Mouse (Mus musculus) gastrocnemius, postnatal 4 days (tissue): ENCODE results near the gene Rdh16f2. TPM values are rescaled to one million over a fixed set of nuclear protein-coding genes. Genes with fewer than 3 reads are reported as not detected.

Source experiments
- total RNA-seq, 2 experiments: library from RNA; stranded (reverse); gene quantifications; 2 replicates each; pipeline ENCODE4 v1.2.3; 2021

Rdh16f2 gene
- total RNA-seq, 2 experiments from 2014 or later: not detected

Other genes with a start within 250 kb of the Rdh16f2 start
- gene Lrp1, start 245.3 kb upstream of the Rdh16f2 start, total RNA-seq: 100 to 1,000 TPM; 184 to 193 TPM
- gene Stat6, start 223.5 kb upstream of the Rdh16f2 start, total RNA-seq: 10 to 100 TPM; 25.9 to 27.0 TPM
- gene Nemp1, start 199.6 kb upstream of the Rdh16f2 start, total RNA-seq: 1 to 10 TPM; 6.0 to 7.3 TPM
- 10 to 100 TPM; 14.5 to 14.8 TPM for gene Nab2, start 197.9 kb upstream of the Rdh16f2 start, total RNA-seq
- gene Myo1a, start 161.3 kb upstream of the Rdh16f2 start, total RNA-seq: 1 to 10 TPM in 1 of 2 experiments, under 1 TPM in 1; 0.29 to 1.0 TPM
- gene Tac2, start 142.0 kb upstream of the Rdh16f2 start, total RNA-seq: under 1 TPM in 1 of 2 experiments, not detected in 1; 0.44 TPM
- 1 to 10 TPM; 6.9 to 8.2 TPM for gene Zbtb39, start 126.9 kb upstream of the Rdh16f2 start, total RNA-seq
- under 1 TPM; 0.34 to 0.56 TPM for gene Gpr182, start 114.7 kb upstream of the Rdh16f2 start, total RNA-seq
- under 1 TPM; 0.08 to 0.15 TPM for gene Rdh1, start 106.8 kb upstream of the Rdh16f2 start, total RNA-seq
- under 1 TPM in 1 of 2 experiments, not detected in 1; 0.29 TPM for gene Rdh16f1, start 106.7 kb upstream of the Rdh16f2 start, total RNA-seq
- gene Rdh9, start 90.1 kb upstream of the Rdh16f2 start, total RNA-seq: under 1 TPM in 1 of 2 experiments, not detected in 1; 0.34 TPM
- gene Rdh16, start 65.3 kb upstream of the Rdh16f2 start, total RNA-seq: under 1 TPM in 1 of 2 experiments, not detected in 1; 0.12 TPM
- not detected for gene Rdh19, start 16.5 kb upstream of the Rdh16f2 start, total RNA-seq
- gene Rdh7, start 22.3 kb downstream of the Rdh16f2 start, total RNA-seq: under 1 TPM in 1 of 2 experiments, not detected in 1; 0.52 TPM
- not detected for gene Sdr9c7, start 32.0 kb downstream of the Rdh16f2 start, total RNA-seq
- gene Hsd17b6, start 141.1 kb downstream of the Rdh16f2 start, total RNA-seq: under 1 TPM in 1 of 2 experiments, not detected in 1; 0.44 TPM
- 10 to 100 TPM; 15.4 to 15.5 TPM for gene Prim1, start 148.7 kb downstream of the Rdh16f2 start, total RNA-seq
- 100 to 1,000 TPM; 673 TPM for gene Naca, start 169.1 kb downstream of the Rdh16f2 start, total RNA-seq
- gene Ptges3, start 192.5 kb downstream of the Rdh16f2 start, total RNA-seq: 100 to 1,000 TPM; 108 to 110 TPM
- 1,000 to 10,000 TPM; 3,386 to 3,414 TPM for gene Atp5b, start 216.8 kb downstream of the Rdh16f2 start, total RNA-seq
- gene Baz2a, start 225.1 kb downstream of the Rdh16f2 start, total RNA-seq: 10 to 100 TPM; 24.4 to 24.8 TPM